In genomic region chr5:64805131-64805872, GRCm38 (mm10) we compare ENCODE assay signal across 8 mouse cellular contexts. TPM values are rescaled to one million over a fixed set of nuclear protein-coding genes. Genes with fewer than 3 reads are reported as not detected.
DNase-seq lines count a peak whose midpoint lies in the region; ATAC-seq and TF ChIP-seq lines count a peak whose summit lies in the region.

No protein-coding gene starts in this region.

- peak overlapping the region; percentile 92 for H3K4me3 ChIP-seq in layer of hippocampus, adult 2 months
- H3K4me3 ChIP-seq in bone marrow macrophage, adult 2 months (ENCODE audit: insufficient read depth, low read length), result peak overlapping the region; percentile 34
- peak overlapping the region; percentile 34 for H3K4me3 ChIP-seq in hindbrain, embryonic 15.5 days
- peak overlapping the region; percentile 63 for H3K4me3 ChIP-seq in myocyte

- ATAC-seq in hindbrain, embryonic 15.5 days (ENCODE audit: low FRiP score, low read depth), result no peak

- no peak for TF ChIP-seq POLR2A in bone marrow macrophage, adult 2 months (IDR thresholded peaks at IDR 0.05; ENCODE audit: borderline replicate concordance, low read depth, low read length)
- TF ChIP-seq POLR2A in myocyte (IDR thresholded peaks at IDR 0.05; ENCODE audit: insufficient read length, low read depth), result peak; percentile 22

- H3ac ChIP-seq in myocyte (ENCODE audit: control insufficient read depth, insufficient read length), result no peak overlapping the region

- no peaks in the 10 kb centered on the region for H3K9me3 ChIP-seq in hindbrain, embryonic 15.5 days

- H3K79me2 ChIP-seq in myocyte (ENCODE audit: control insufficient read depth, insufficient read depth), result peaks cover 67% of the 10 kb centered on the region

- peaks cover 27% of the 10 kb centered on the region for H3K4me1 ChIP-seq in bone marrow macrophage, adult 2 months (ENCODE audit: control insufficient read depth, insufficient read depth, low read length)
- peaks cover 28% of the 10 kb centered on the region for H3K4me1 ChIP-seq in hindbrain, embryonic 15.5 days (replicated peaks)

- H3K27ac ChIP-seq in layer of hippocampus, adult 2 months, result peak overlapping the region; percentile 99
- peak overlapping the region; percentile 37 for H3K27ac ChIP-seq in bone marrow macrophage, adult 2 months (ENCODE audit: insufficient read depth, low read depth, low read length)
- H3K27ac ChIP-seq in hindbrain, embryonic 15.5 days (replicated peaks), result peak overlapping the region; percentile 79

- no peaks in the 10 kb centered on the region for H3K36me3 ChIP-seq in hindbrain, embryonic 15.5 days
- peaks cover 9% of the 10 kb centered on the region for H3K36me3 ChIP-seq in myocyte (ENCODE audit: control insufficient read depth, insufficient read depth)

- TF ChIP-seq CTCF in layer of hippocampus, adult 2 months (conservative IDR thresholded peaks at IDR 0.05), result no peak
- TF ChIP-seq CTCF in bone marrow macrophage, adult 2 months (IDR thresholded peaks at IDR 0.05; ENCODE audit: low read depth, low read length), result no peak

- H3K4me2 ChIP-seq in hindbrain, embryonic 15.5 days, result peak overlapping the region; percentile 62
- peak overlapping the region; percentile 91 for H3K4me2 ChIP-seq in myocyte (ENCODE audit: low read depth)

- DNase-seq in layer of hippocampus, adult 2 months (ENCODE audit: low spot score in 2 of 2), result no peak
- no peak for DNase-seq in layer of hippocampus, postnatal 36 days
- no peak for DNase-seq in cerebellum, postnatal 14 days
- DNase-seq in spleen, postnatal 36 days (ENCODE audit: low spot score in 2 of 2), result no peak
- DNase-seq in left cerebral cortex, postnatal 36 days (ENCODE audit: low spot score in 2 of 2), result no peak

- intact Hi-C loops in left cerebral cortex, postnatal 36 days (cut with DNase I), result no loop called here

- H3K9ac ChIP-seq in hindbrain, embryonic 15.5 days, result peak overlapping the region; percentile 36

- 6% methylated on average over 7 of the region's 7 CpGs for WGBS in hindbrain, embryonic 15.5 days

- H3K27me3 ChIP-seq in hindbrain, embryonic 15.5 days, result no peaks in the 10 kb centered on the region
- H3K27me3 ChIP-seq in myocyte (ENCODE audit: control insufficient read depth, insufficient read depth, insufficient read length), result no peaks in the 10 kb centered on the region

TF ChIP-seq in myocyte, 11 proteins besides CTCF, POLR2A, EP300 and RAD21:
- no peak for TF ChIP-seq REST (IDR thresholded peaks at IDR 0.05; ENCODE audit: insufficient read depth, insufficient read length)
- TF ChIP-seq POLR2AphosphoS2 (IDR thresholded peaks at IDR 0.05; ENCODE audit: insufficient read length, low read depth), result no peak
- no peak for TF ChIP-seq E2F4 (IDR thresholded peaks at IDR 0.05; ENCODE audit: insufficient read depth)
- TF ChIP-seq MAX (IDR thresholded peaks at IDR 0.05; ENCODE audit: low read depth), result no peak
- TF ChIP-seq TCF12 (IDR thresholded peaks at IDR 0.05; ENCODE audit: insufficient read depth, poor library complexity, severe bottlenecking), result no peak
- no peak for TF ChIP-seq MYOG (IDR thresholded peaks at IDR 0.05; ENCODE audit: control insufficient read depth in 1 of 3, insufficient read depth in 1 of 3, insufficient read length in 2 of 3, low read depth in 2 of 3)
- TF ChIP-seq SRF (IDR thresholded peaks at IDR 0.05; ENCODE audit: control insufficient read depth, insufficient read length, low read depth), result no peak

RNA-seq across cellular contexts. Expression of gene Klf3, which starts 2.1 kb away (rescaled TPM):
- 10 to 100 TPM; 55.0 to 55.2 TPM for total RNA-seq in layer of hippocampus, adult 2 months (2021)
- 10 to 100 TPM; 49.7 to 52.7 TPM for total RNA-seq in layer of hippocampus, postnatal 36 days (2021)
- polyA plus RNA-seq in bone marrow macrophage, adult 2 months (2012; ENCODE audit: insufficient read depth, insufficient read length, missing spikeins), result 52.7 and 61.6 TPM in 2 replicates
- polyA plus RNA-seq in hindbrain, embryonic 15.5 days (2015; fragmentation: Nextera tagmentation; extraction: Ambion mirVana), result 28.9 and 30.3 TPM in 2 replicates
- 27.4 TPM for polyA plus RNA-seq in myocyte (2012; fragmentation: generic; extraction: Trizol)
- total RNA-seq in left cerebral cortex, postnatal 36 days (2021), result 10 to 100 TPM; 25.7 to 31.5 TPM

Comparison
In these comparisons a context has a peak if more than half of its experiments do, and no peak if none do; other contexts are left out.
1. H3K27ac ChIP-seq: peak in every context shown above with its lines; median percentile 99 in layer of hippocampus, adult 2 months; 79 in hindbrain, embryonic 15.5 days; 37 in bone marrow macrophage, adult 2 months.
2. H3K4me3 ChIP-seq: peak in every context shown above with its lines; median percentile 92 in layer of hippocampus, adult 2 months; 63 in myocyte; 34 in bone marrow macrophage, adult 2 months; 34 in hindbrain, embryonic 15.5 days.